Mouse (Mus musculus): ENCODE data around the gene Hhipl2. TPM values are rescaled to one million over a fixed set of nuclear protein-coding genes. Genes with fewer than 3 reads are reported as not detected.

Hhipl2 gene
- polyA plus RNA-seq, 1 experiment from 2014 or later, result not detected

DNA sequence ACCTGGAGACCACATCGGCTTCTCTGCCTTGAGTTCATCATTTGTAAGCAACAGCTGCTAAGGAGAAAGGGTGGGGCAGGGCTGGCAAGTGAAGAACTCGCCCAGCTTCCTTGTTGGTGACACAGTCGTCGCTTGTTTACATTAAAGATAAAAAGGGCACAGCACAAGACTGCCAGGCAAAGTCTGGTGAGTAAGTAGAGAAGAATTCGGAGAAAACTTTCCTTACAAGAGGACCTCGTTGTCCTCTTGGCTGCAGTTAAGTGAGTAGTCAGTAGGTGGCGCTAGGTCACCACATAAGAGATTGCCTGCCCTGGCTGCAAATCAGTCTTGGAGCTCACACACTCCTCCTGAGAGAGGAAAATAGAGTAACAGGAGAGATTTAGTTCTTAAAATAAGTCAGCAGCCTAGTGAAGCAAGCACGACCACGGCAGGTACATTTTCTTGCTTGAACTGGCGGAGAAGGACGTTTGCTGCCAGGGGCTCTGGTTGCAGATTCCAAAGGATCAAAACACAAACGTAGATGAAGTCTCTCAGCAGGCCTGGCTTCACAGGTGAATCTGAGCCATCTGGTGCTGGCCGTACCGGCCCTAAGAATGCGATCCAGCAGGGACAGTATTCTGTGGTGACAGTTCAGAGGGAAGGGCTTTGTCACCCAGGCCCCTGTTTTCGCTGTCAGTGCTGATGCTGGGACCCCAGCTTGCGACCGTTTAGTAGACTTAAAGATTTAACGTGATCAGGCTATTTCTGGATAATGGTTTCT is 24.2 kb downstream of the Hhipl2 start:
- H3K9ac ChIP-seq (ENCODE audit: low read depth, low read length), result no peak overlapping the region
- H3K9me3 ChIP-seq (replicated peaks; ENCODE audit: control insufficient read depth, low read length), result no peaks in the 10 kb centered on the region
- no peaks in the 10 kb centered on the region for H3K27me3 ChIP-seq (ENCODE audit: control insufficient read depth, insufficient read depth, low read depth, low read length)
- no peaks in the 10 kb centered on the region for H3K4me1 ChIP-seq (ENCODE audit: control insufficient read depth, low read depth, low read length)
- 24% methylated on average over 19 of the region's 19 CpGs for WGBS (ENCODE audit: insufficient replicate concordance)
- no peak overlapping the region for H3K4me3 ChIP-seq (ENCODE audit: low read depth, low read length)
- no peak overlapping the region for H3K27ac ChIP-seq (ENCODE audit: low read length)
- no peaks in the 10 kb centered on the region for H3K36me3 ChIP-seq (ENCODE audit: control insufficient read depth, insufficient read depth)
- no peak for ATAC-seq (ENCODE audit: low read depth)
- H3K4me2 ChIP-seq (ENCODE audit: low read depth, low read length), result no peak overlapping the region

- H3K27ac ChIP-seq (ENCODE audit: low read length), result no peak overlapping the region
- H3K4me1 ChIP-seq (ENCODE audit: control insufficient read depth, low read depth, low read length), result no peaks in the 10 kb centered on the region
- no peaks in the 10 kb centered on the region for H3K36me3 ChIP-seq (ENCODE audit: control insufficient read depth, insufficient read depth)
- ATAC-seq (ENCODE audit: low read depth), result no peak
- WGBS (ENCODE audit: insufficient replicate concordance), result 37% methylated on average over 3 of the region's 3 CpGs
- H3K4me3 ChIP-seq (ENCODE audit: low read depth, low read length), result no peak overlapping the region
- no peak overlapping the region for H3K9ac ChIP-seq (ENCODE audit: low read depth, low read length)
- no peaks in the 10 kb centered on the region for H3K27me3 ChIP-seq (ENCODE audit: control insufficient read depth, insufficient read depth, low read depth, low read length)
- no peak overlapping the region for H3K4me2 ChIP-seq (ENCODE audit: low read depth, low read length)
- peaks cover 3% of the 10 kb centered on the region for H3K9me3 ChIP-seq (replicated peaks; ENCODE audit: control insufficient read depth, low read length)
Measured at GRCm38 (mm10) chr1:183453066-183453465, 35.1 kb downstream of the Hhipl2 start.

Other genes starting within 250 kb of the Hhipl2 start
- gene Disp1, start 196.7 kb upstream of the Hhipl2 start, polyA plus RNA-seq (2015; fragmentation: Nextera tagmentation; extraction: Ambion mirVana), result 3.0 and 3.3 TPM in 2 replicates
- 14.0 and 14.2 TPM in 2 replicates for gene Aida, start 121.6 kb upstream of the Hhipl2 start, polyA plus RNA-seq (2015; fragmentation: Nextera tagmentation; extraction: Ambion mirVana)
- 20.8 and 21.0 TPM in 2 replicates for gene Brox, start 120.9 kb upstream of the Hhipl2 start, polyA plus RNA-seq (2015; fragmentation: Nextera tagmentation; extraction: Ambion mirVana)
- gene Mia3, start 48.7 kb upstream of the Hhipl2 start, polyA plus RNA-seq (2015; fragmentation: Nextera tagmentation; extraction: Ambion mirVana), result 27.8 and 30.5 TPM in 2 replicates
- gene Taf1a, start 29.2 kb upstream of the Hhipl2 start, polyA plus RNA-seq (2015; fragmentation: Nextera tagmentation; extraction: Ambion mirVana), result 3.9 TPM in 2 replicates